In the genomic region with DNA sequence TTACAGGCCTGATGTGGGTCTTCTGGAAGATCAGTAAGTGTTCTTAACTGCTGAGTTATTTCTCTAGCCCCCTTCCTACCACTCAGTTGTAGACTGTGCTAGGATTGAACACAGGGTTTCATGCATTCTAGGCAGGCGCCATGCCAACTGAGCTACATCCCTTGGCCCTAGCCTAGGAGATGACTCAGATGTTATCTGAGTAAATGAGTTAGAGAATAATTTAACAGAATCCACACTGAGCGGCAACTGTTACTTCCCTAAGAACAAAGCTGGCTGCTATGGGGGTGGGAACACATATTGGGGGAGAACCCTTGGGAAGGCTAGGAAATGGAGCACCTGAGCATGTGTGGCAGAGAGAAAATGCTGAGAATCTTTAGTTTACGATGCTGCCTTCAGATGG, we compare ENCODE assay signal across 13 mouse cellular contexts. TPM values are rescaled to one million over a fixed set of nuclear protein-coding genes. Genes with fewer than 3 reads are reported as not detected.
DNase-seq lines count a peak whose midpoint lies in the region; TF ChIP-seq lines count a peak whose summit lies in the region.
"Had no signal": no experiment of that assay in that cellular context is flagged by ENCODE, and none has a peak within 500 bp of the region (broad histone marks: within the 10 kb centered on the region; RNA-seq: fewer than 3 reads in every experiment).

No protein-coding gene starts in this region.

- peak overlapping the region; percentile 87 for H3K27ac ChIP-seq in left cerebral cortex, adult 2 months
- H3K27ac ChIP-seq: gastrocnemius, adult 2 months; hindbrain, embryonic 14.5 days; limb, embryonic 15.5 days; lung, embryonic 15.5 days; midbrain, embryonic 12.5 days had no signal

- TF ChIP-seq CTCF in left cerebral cortex, adult 2 months (IDR thresholded peaks at IDR 0.05): no peak

- intact Hi-C loops in left cerebral cortex, adult 2 months (cut with DNase I): loop anchor here (2.0 kb wide), 2 partner anchors 17 to 19 kb away; no protein-coding TSS in a partner anchor
- intact Hi-C loops in left cerebral cortex, postnatal 14 days (cut with DNase I): no loop called here

- H3K4me3 ChIP-seq in left cerebral cortex, adult 2 months: no peak overlapping the region
- H3K4me3 ChIP-seq: gastrocnemius, adult 2 months; limb, embryonic 15.5 days; lung, embryonic 15.5 days; midbrain, embryonic 12.5 days had no signal

- peak; percentile 69 to 76 for DNase-seq in cerebellum, postnatal 10 days
- no peak for DNase-seq in cerebellum, adult 11 months
- peak in 1 of 2 experiments; percentile 66 for DNase-seq in left cerebral cortex, adult 2 months (ENCODE audit: extremely low spot score in 1 of 2, low spot score in 2 of 2)
- no peak for DNase-seq in left cerebral cortex, adult 11 months (ENCODE audit: low spot score)
- peak; percentile 53 to 55 for DNase-seq in cerebellum, postnatal 36 days
- peak; percentile 58 to 70 for DNase-seq in left cerebral cortex, postnatal 14 days (ENCODE audit: low spot score in 2 of 2)
- no peak for DNase-seq in lung, postnatal 4 days
- no peak for DNase-seq in thymus, postnatal 36 days
- DNase-seq: gastrocnemius, adult 2 months had no signal

RNA-seq across cellular contexts. Expression of a gene that starts 18.5 kb away (rescaled TPM):
- 10 to 100 TPM; 41.7 to 47.6 TPM for total RNA-seq in left cerebral cortex, adult 2 months (2021)
- 10 to 100 TPM; 42.8 to 43.6 TPM for total RNA-seq in left cerebral cortex, postnatal 14 days (2021)

Comparison
In these comparisons a context has a peak if more than half of its experiments do, and no peak if none do; other contexts are left out.
1. DNase-seq: peak in cerebellum, postnatal 10 days (2 of 2), cerebellum, postnatal 36 days (2 of 2) and left cerebral cortex, postnatal 14 days (2 of 2); none in cerebellum, adult 11 months (single experiment), left cerebral cortex, adult 11 months (single experiment), lung, postnatal 4 days (0 of 2) and thymus, postnatal 36 days (0 of 2).